Mouse (Mus musculus) forebrain, embryonic 16.5 days (tissue): ENCODE measurements at regions not wholly inside any gene's neighbourhood (a gene's known extent, or its start where the extent isn't known, plus 50 kb on each side); places are given as distances from the start of the nearest gene placed in this dataset.

Experiments
- ATAC-seq: fragments of 200-750 bp; cut with Nextera tagmentation; 2 replicates; pipeline ENCODE4 v1.8.0; 2017; ENCODE audit warnings: mild to moderate bottlenecking, moderate library complexity
- H3K27ac ChIP-seq: fragments of 300-500 bp; sonication (generic); 2 replicates; pipeline ENCODE4 v1.5.1; 2014; ENCODE audit warnings: low read length, control low read depth
- H3K27me3 ChIP-seq: fragments of 300-500 bp; sonication (generic); replicated peaks from 2 replicates; pipeline ENCODE4 v1.6.1; 2014; ENCODE audit warnings: low read length; ENCODE audit not compliant: control insufficient read depth, insufficient read depth
- H3K36me3 ChIP-seq: fragments of 300-500 bp; sonication (generic); 2 replicates; pipeline ENCODE4 v1.6.1; 2014; ENCODE audit not compliant: control insufficient read depth, insufficient read depth
- H3K4me1 ChIP-seq: fragments of 300-500 bp; sonication (generic); replicated peaks from 2 replicates; pipeline ENCODE4 v1.6.1; 2014; ENCODE audit warnings: low read length; ENCODE audit not compliant: control insufficient read depth, insufficient read depth
- H3K4me2 ChIP-seq: fragments of 300-500 bp; sonication (generic); 2 replicates; pipeline ENCODE4 v1.6.1; 2014; ENCODE audit warnings: mild to moderate bottlenecking, low read length, control low read depth
- H3K4me3 ChIP-seq: fragments of 300-500 bp; sonication (generic); replicated peaks from 2 replicates; pipeline ENCODE4 v1.5.1; 2014; ENCODE audit warnings: mild to moderate bottlenecking, low read length, control low read depth
- H3K9ac ChIP-seq: fragments of 300-500 bp; sonication (generic); replicated peaks from 2 replicates; pipeline ENCODE4 v1.6.1; 2014; ENCODE audit warnings: low read depth, low read length, control low read depth
- H3K9me3 ChIP-seq: fragments of 300-500 bp; sonication (generic); 2 replicates; pipeline ENCODE4 v1.6.1; 2016; ENCODE audit warnings: low read length; ENCODE audit not compliant: control insufficient read depth
- WGBS: fragments of 180-500 bp; shearing (Covaris S2); extraction: QIAGEN DNeasy Blood & Tissue Kit; methylation state at CpG from one replicate; pipeline ENCODE4 v1.1.7; 2014; 5-methylcytosine and 5-hydroxymethylcytosine counted together

GRCm38 (mm10) chr8:103400143-103400542 lies 614.7 kb upstream of the Cdh11 start:
- WGBS, result 67% methylated on average over 1 of the region's 1 CpGs
- ATAC-seq, result peak; percentile 52; the same call in 1 of the 2 replicates
- Histone ChIP-seq H3K4me2 (no peak overlapping the region), H3K4me1 (peaks cover 3% of the 10 kb centered on the region; the same call in 1 of the 2 replicates), H3K4me3 (no peak overlapping the region), H3K9me3 (no peaks in the 10 kb centered on the region), H3K27me3 (no peaks in the 10 kb centered on the region), H3K36me3 (no peaks in the 10 kb centered on the region), H3K9ac (no peak overlapping the region), H3K27ac (no peak overlapping the region)

GRCm38 (mm10) chr8:103402731-103403130 lies 617.3 kb upstream of the Cdh11 start:
- Histone ChIP-seq H3K36me3 (no peaks in the 10 kb centered on the region), H3K4me2 (no peak overlapping the region), H3K9me3 (no peaks in the 10 kb centered on the region), H3K4me1 (no peaks in the 10 kb centered on the region), H3K9ac (no peak overlapping the region), H3K27ac (no peak overlapping the region), H3K4me3 (no peak overlapping the region), H3K27me3 (no peaks in the 10 kb centered on the region)
- WGBS, result 92% methylated on average over 3 of the region's 3 CpGs
- no peak for ATAC-seq

- Histone ChIP-seq H3K9me3 (no peaks in the 10 kb centered on the region), H3K4me3 (no peak overlapping the region), H3K9ac (no peak overlapping the region), H3K4me2 (no peak overlapping the region), H3K27ac (no peak overlapping the region), H3K4me1 (no peaks in the 10 kb centered on the region), H3K27me3 (no peaks in the 10 kb centered on the region), H3K36me3 (no peaks in the 10 kb centered on the region)
- ATAC-seq, result no peak
- 95% methylated on average over 4 of the region's 4 CpGs for WGBS
Measured at GRCm38 (mm10) chr8:103403826-103404225, 618.4 kb upstream of the Cdh11 start.

- Histone ChIP-seq H3K9me3 (no peaks in the 10 kb centered on the region), H3K27me3 (no peaks in the 10 kb centered on the region), H3K9ac (no peak overlapping the region), H3K4me1 (no peaks in the 10 kb centered on the region), H3K27ac (no peak overlapping the region), H3K4me2 (no peak overlapping the region), H3K36me3 (no peaks in the 10 kb centered on the region), H3K4me3 (no peak overlapping the region)
- WGBS, result 87% methylated on average over 12 of the region's 12 CpGs
- no peak for ATAC-seq
Measured at GRCm38 (mm10) chr8:103405787-103406186, 620.3 kb upstream of the Cdh11 start.

- Histone ChIP-seq H3K27ac (no peak overlapping the region), H3K9ac (no peak overlapping the region), H3K27me3 (no peaks in the 10 kb centered on the region), H3K4me3 (no peak overlapping the region), H3K9me3 (no peaks in the 10 kb centered on the region), H3K36me3 (no peaks in the 10 kb centered on the region), H3K4me1 (no peaks in the 10 kb centered on the region), H3K4me2 (no peak overlapping the region)
- WGBS, result 88% methylated on average over 2 of the region's 2 CpGs
- ATAC-seq, result no peak
Measured at GRCm38 (mm10) chr8:103406921-103407320, 621.5 kb upstream of the Cdh11 start.

- ATAC-seq, result no peak
- H3K9me3 ChIP-seq, result no peaks in the 10 kb centered on the region
- no peak overlapping the region for H3K4me2 ChIP-seq
- WGBS, result 85% methylated on average over 5 of the region's 5 CpGs
- no peaks in the 10 kb centered on the region for H3K36me3 ChIP-seq
- H3K4me3 ChIP-seq, result no peak overlapping the region
- H3K9ac ChIP-seq, result no peak overlapping the region
- no peaks in the 10 kb centered on the region for H3K4me1 ChIP-seq
- H3K27me3 ChIP-seq, result no peaks in the 10 kb centered on the region
- no peak overlapping the region for H3K27ac ChIP-seq
Measured at GRCm38 (mm10) chr8:103407631-103408030, 622.2 kb upstream of the Cdh11 start.

GRCm38 (mm10) chr8:103408411-103408810 lies 623.0 kb upstream of the Cdh11 start:
- Histone ChIP-seq H3K27me3 (no peaks in the 10 kb centered on the region), H3K9ac (no peak overlapping the region), H3K4me3 (no peak overlapping the region), H3K4me1 (no peaks in the 10 kb centered on the region), H3K9me3 (no peaks in the 10 kb centered on the region), H3K4me2 (no peak overlapping the region), H3K27ac (no peak overlapping the region), H3K36me3 (no peaks in the 10 kb centered on the region)
- WGBS, result 82% methylated on average over 3 of the region's 3 CpGs
- ATAC-seq, result no peak

- Histone ChIP-seq H3K36me3 (no peaks in the 10 kb centered on the region), H3K4me2 (no peak overlapping the region), H3K9ac (no peak overlapping the region), H3K27me3 (no peaks in the 10 kb centered on the region), H3K9me3 (no peaks in the 10 kb centered on the region), H3K4me1 (no peaks in the 10 kb centered on the region), H3K4me3 (no peak overlapping the region), H3K27ac (no peak overlapping the region)
- WGBS, result 74% methylated on average over 2 of the region's 2 CpGs
- no peak for ATAC-seq
Measured at GRCm38 (mm10) chr8:103409121-103409551, 623.7 kb upstream of the Cdh11 start.

- no peak overlapping the region for H3K4me2 ChIP-seq
- no peak overlapping the region for H3K4me3 ChIP-seq
- no peaks in the 10 kb centered on the region for H3K9me3 ChIP-seq
- no peaks in the 10 kb centered on the region for H3K27me3 ChIP-seq
- H3K27ac ChIP-seq, result no peak overlapping the region
- WGBS, result 84% methylated on average over 7 of the region's 7 CpGs
- no peak overlapping the region for H3K9ac ChIP-seq
- no peak for ATAC-seq
- no peaks in the 10 kb centered on the region for H3K4me1 ChIP-seq
- no peaks in the 10 kb centered on the region for H3K36me3 ChIP-seq
Measured at GRCm38 (mm10) chr8:103412731-103413130, 627.3 kb upstream of the Cdh11 start.
